Mouse (Mus musculus) gastrocnemius, adult 2 months (tissue): ENCODE data around the gene Ippk. TPM values are rescaled to one million over a fixed set of nuclear protein-coding genes. Genes with fewer than 3 reads are reported as not detected.

Experiments
- DNase-seq: peaks from one replicate; pipeline ENCODE4 v3.0.0; 2022
- H3K27ac ChIP-seq: fragments of 200-600 bp; 2 replicates; pipeline ENCODE4 v1.8.1; 2022; ENCODE audit warnings: mild to moderate bottlenecking
- H3K4me3 ChIP-seq: fragments of 200-600 bp; 2 replicates; pipeline ENCODE4 v1.8.1; 2022; ENCODE audit warnings: mild to moderate bottlenecking, moderate library complexity
- CTCF ChIP-seq: fragments of 200-600 bp; IDR thresholded peaks from 2 replicates; pipeline ENCODE4 v1.8.1; 2022; ENCODE audit warnings: antibody characterized with exemption, mild to moderate bottlenecking, moderate library complexity
- intact Hi-C: fragments of 180-260 bp; cut with DNase I; formaldehyde crosslinking; loops from one replicate; pipeline ENCODE4 v1.15.1; 2025
- long read RNA-seq, 2 experiments: library from polyadenylated mRNA; stranded (forward); transcript quantifications; one replicate each; pipeline ENCODE4 v2.0.0; 2021
- total RNA-seq, 2 experiments: library from RNA; stranded (reverse); gene quantifications; 2 replicates each; pipeline ENCODE4 v1.2.3; 2021

Ippk gene
- total RNA-seq = 1 to 10 TPM; 5.6 to 6.3 TPM
- long read RNA-seq, experiment 1, full-length matches to known transcripts = 18 of 21 reads
- long read RNA-seq, experiment 1, partial matches to known transcripts = 0 of 21 reads
- long read RNA-seq, experiment 1, other reads (novel, unspliced or antisense) = 3 of 21 reads
- long read RNA-seq, experiment 2, full-length matches to known transcripts = 10 of 17 reads
- long read RNA-seq, experiment 2, partial matches to known transcripts = 2 of 17 reads
- long read RNA-seq, experiment 2, other reads (novel, unspliced or antisense) = 5 of 17 reads

GRCm38 (mm10) chr13:49420754-49421605 is at the start of gene Ippk:
Gene Ippk, plus strand, starts transcription at chr13:49421249.
- DNase-seq = peak; percentile 99
- peak within 1 kb of the TSS; percentile 96 for H3K27ac ChIP-seq
- TF ChIP-seq CTCF = no peak
- intact Hi-C loops = no loop called here
- H3K4me3 ChIP-seq = peak within 1 kb of the TSS; percentile 83

- Histone ChIP-seq H3K27ac (peak overlapping the region; percentile 84), H3K4me3 (peak overlapping the region; percentile 31)
- intact Hi-C loops = no loop called here
- peak; percentile 23; the same call in 1 of the 2 replicates for TF ChIP-seq CTCF
- peak; percentile 60 for DNase-seq
Observed at GRCm38 (mm10) chr13:49371428-49371899, 49.6 kb upstream of the Ippk start.

- intact Hi-C loops = no loop called here
- peak overlapping the region; percentile 31 for H3K4me3 ChIP-seq
- TF ChIP-seq CTCF = no peak
- peak overlapping the region; percentile 84 for H3K27ac ChIP-seq
- peak; percentile 83 for DNase-seq
Observed at GRCm38 (mm10) chr13:49372370-49373060, 48.5 kb upstream of the Ippk start.

- intact Hi-C loops = no loop called here
- H3K27ac ChIP-seq = peak overlapping the region; percentile 38; the same call in 1 of the 2 replicates
- TF ChIP-seq CTCF = no peak
- DNase-seq = peak; percentile 8
- no peak overlapping the region for H3K4me3 ChIP-seq
Observed at GRCm38 (mm10) chr13:49374304-49374703, 46.7 kb upstream of the Ippk start.

GRCm38 (mm10) chr13:49374730-49375129 is 46.3 kb upstream of the Ippk start:
- intact Hi-C loops = no loop called here
- no peak overlapping the region for H3K4me3 ChIP-seq
- H3K27ac ChIP-seq = peak overlapping the region; percentile 38; the same call in 1 of the 2 replicates

GRCm38 (mm10) chr13:49377608-49378007 is 43.4 kb upstream of the Ippk start:
- TF ChIP-seq CTCF = no peak

More at GRCm38 (mm10) chr13:49374730-49375129, 46.3 kb upstream of the Ippk start:
- peak; percentile 14 for DNase-seq
- no peak for TF ChIP-seq CTCF

GRCm38 (mm10) chr13:49379301-49379700 is 41.7 kb upstream of the Ippk start:
- peak; percentile 31 for DNase-seq
- no peak overlapping the region for H3K4me3 ChIP-seq
- intact Hi-C loops = no loop called here
- 0 out of 2 replicates have a peak overlapping the region, but pooled peaks have one; percentile 83 for H3K27ac ChIP-seq
- no peak for TF ChIP-seq CTCF

More at GRCm38 (mm10) chr13:49377608-49378007, 43.4 kb upstream of the Ippk start:
- Histone ChIP-seq H3K4me3 (no peak overlapping the region), H3K27ac (no peak overlapping the region)
- intact Hi-C loops = no loop called here
- no peak for DNase-seq

- intact Hi-C loops = loop anchor here (1.0 kb wide), 2 partner anchors 42 to 54 kb away; no protein-coding TSS in a partner anchor
- no peak; the same call in 1 of the 2 replicates for TF ChIP-seq CTCF
- Histone ChIP-seq H3K27ac (peak overlapping the region; percentile 83), H3K4me3 (peak overlapping the region; percentile 7; the same call in 1 of the 2 replicates)
- DNase-seq = peak; percentile 92
Observed at GRCm38 (mm10) chr13:49381230-49381629, 39.8 kb upstream of the Ippk start.

GRCm38 (mm10) chr13:49382997-49383396 is 38.1 kb upstream of the Ippk start:
- H3K27ac ChIP-seq = no peak overlapping the region
- DNase-seq = peak; percentile 31
- TF ChIP-seq CTCF = no peak
- no peak overlapping the region for H3K4me3 ChIP-seq
- intact Hi-C loops = no loop called here

GRCm38 (mm10) chr13:49384751-49385463 is 36.1 kb upstream of the Ippk start:
- intact Hi-C loops = no loop called here
- H3K27ac ChIP-seq = no peak overlapping the region
- peak; percentile 14 for DNase-seq
- TF ChIP-seq CTCF = no peak
- no peak overlapping the region for H3K4me3 ChIP-seq

GRCm38 (mm10) chr13:49391374-49391773 is 29.7 kb upstream of the Ippk start:
- DNase-seq = no peak
- Histone ChIP-seq H3K27ac (no peak overlapping the region), H3K4me3 (no peak overlapping the region)
- intact Hi-C loops = no loop called here
- TF ChIP-seq CTCF = peak; percentile 64

GRCm38 (mm10) chr13:49393579-49393978 is 27.5 kb upstream of the Ippk start:
- Histone ChIP-seq H3K27ac (no peak overlapping the region), H3K4me3 (no peak overlapping the region)
- no peak for TF ChIP-seq CTCF
- intact Hi-C loops = no loop called here
- no peak for DNase-seq
